Mouse (Mus musculus): ENCODE results near the gene Wfdc13.

DNA sequence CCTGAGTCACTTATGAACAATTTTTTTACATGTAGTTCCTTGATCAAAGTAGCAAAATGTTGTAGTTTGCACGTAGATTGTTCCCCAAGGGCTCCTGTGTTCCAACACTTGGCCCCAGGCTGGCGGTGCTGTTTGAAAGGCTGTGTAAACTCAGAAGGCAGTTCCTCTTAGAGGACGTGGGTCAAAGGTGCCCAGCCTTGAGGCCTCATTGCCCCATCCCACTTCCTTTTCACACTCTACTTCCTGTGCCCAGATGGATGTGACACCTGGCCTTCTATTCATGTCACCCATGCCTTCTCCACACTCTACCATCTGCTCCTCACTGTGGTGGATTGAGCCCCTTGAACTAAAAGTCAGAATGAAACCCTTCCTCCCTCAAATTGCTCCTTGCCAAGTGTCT lies 5.0 kb upstream of the Wfdc13 start:
- TF ChIP-seq USF1 (IDR thresholded peaks at IDR 0.05; ENCODE audit: low read depth): no peak
- TF ChIP-seq MYOD1 (IDR thresholded peaks at IDR 0.05; ENCODE audit: control insufficient read depth in 1 of 3, insufficient read length in 2 of 3, low read depth in 2 of 3): no peak
- TF ChIP-seq POLR2A (IDR thresholded peaks at IDR 0.05; ENCODE audit: insufficient read length, low read depth): no peak
- TF ChIP-seq POLR2AphosphoS2 (IDR thresholded peaks at IDR 0.05; ENCODE audit: insufficient read length, low read depth): no peak
- no peak for TF ChIP-seq E2F4 (IDR thresholded peaks at IDR 0.05; ENCODE audit: insufficient read depth)
